Mouse (Mus musculus) MEL (cell line): Measurements from ENCODE around the gene Pnmal1.

Experiments
- EP300 ChIP-seq, 2 experiments: IDR thresholded peaks; 2 replicates each; pipeline ENCODE4 v1.6.1; 2011; ENCODE audit warnings: improper control_type of control experiment in 2 of 2, low read length in 2 of 2, low read depth in 1 of 2, mild to moderate bottlenecking in 1 of 2
- NELFE ChIP-seq: IDR thresholded peaks from 2 replicates; pipeline ENCODE4 v1.6.1; 2011; ENCODE audit warnings: low read depth, low read length, improper control_type of control experiment

DNA sequence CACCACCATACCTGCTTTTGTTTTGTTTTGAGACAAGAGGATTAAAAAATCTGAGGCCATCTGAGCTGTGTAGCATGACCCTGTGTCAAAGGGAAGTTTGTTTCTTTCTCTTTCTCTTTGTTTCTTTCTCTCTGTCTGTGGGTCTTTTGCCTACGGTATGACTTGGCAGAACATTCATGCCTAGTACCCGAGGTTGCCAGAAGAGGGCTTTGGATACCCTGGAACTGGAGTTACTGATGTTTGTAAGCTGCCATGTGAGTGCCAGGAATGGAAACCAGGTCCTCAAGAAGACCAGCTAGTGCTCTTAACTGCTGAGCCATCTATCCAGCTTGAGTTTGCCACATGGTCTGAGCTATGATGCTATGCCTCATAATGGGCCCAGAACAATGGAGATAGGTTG, 31.1 kb upstream of the Pnmal1 start:
- TF ChIP-seq NELFE (no peak), EP300 (IDR thresholded peaks at IDR 0.05; ENCODE audit: low read depth in 1 of 2, low read length in 2 of 2) (no peak)
